Mouse (Mus musculus): ENCODE data around the gene Olfr1331. TPM values are rescaled to one million over a fixed set of nuclear protein-coding genes. Genes with fewer than 3 reads are reported as not detected.

Gene Olfr1331
- total RNA-seq (2014; rRNA removed), result not detected in 2 replicates
- polyA plus RNA-seq (2012; rRNA removed), result not detected in 2 replicates

- TF ChIP-seq POLR2A (IDR thresholded peaks at IDR 0.05; ENCODE audit: extremely low read depth, insufficient read depth, low read length), result no peak
- TF ChIP-seq CTCF (IDR thresholded peaks at IDR 0.05; ENCODE audit: low read depth, low read length), result no peak
- Histone ChIP-seq H3K79me2 (ENCODE audit: control insufficient read depth, insufficient read depth, low read length) (no peaks in the 10 kb centered on the region), H3K4me1 (ENCODE audit: control insufficient read depth, insufficient read depth, low read length) (no peaks in the 10 kb centered on the region), H3K27ac (replicated peaks; ENCODE audit: insufficient read depth, low read depth, low read length) (no peak within 1 kb of the TSS), H3K27me3 (ENCODE audit: control insufficient read depth, insufficient read depth, low read length) (no peaks in the 10 kb centered on the region), H3K9ac (ENCODE audit: low read depth, low read length) (no peak within 1 kb of the TSS), H3K4me3 (ENCODE audit: insufficient read depth, low read depth, low read length) (no peak within 1 kb of the TSS), H3K36me3 (ENCODE audit: control insufficient read depth, insufficient read depth, low read length) (no peaks in the 10 kb centered on the region)
- no peak for DNase-seq (ENCODE audit: extremely low read depth, low read depth, low spot score)
- 100% methylated on average over 1 of the region's 1 CpGs for WGBS
These were observed at the start of gene Olfr1331 for GRCm38 (mm10) chr4:118864349-118864748. Gene Olfr1331 (plus strand): TSS chr4:118864649.

DNA sequence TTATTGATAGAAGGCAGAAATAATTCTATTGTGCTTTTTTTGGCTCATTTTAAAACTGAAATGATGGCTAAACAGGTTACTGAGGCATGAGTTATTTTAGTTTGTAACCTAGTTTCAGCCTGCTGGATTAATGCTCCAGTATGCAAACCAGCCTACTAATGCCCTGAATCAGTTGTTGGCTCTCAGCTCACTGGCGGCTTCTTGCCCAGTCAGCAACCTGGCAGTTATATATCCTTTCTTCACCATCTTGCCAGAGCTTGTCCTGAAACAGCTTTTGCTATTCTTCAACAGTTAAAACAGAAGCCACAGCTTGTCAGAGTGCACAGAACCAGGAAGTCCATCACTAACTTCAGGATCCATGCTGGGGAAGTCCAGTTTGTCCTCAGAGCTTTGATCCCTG lies 45.5 kb upstream of the Olfr1331 start:
- no peaks in the 10 kb centered on the region for H3K36me3 ChIP-seq (ENCODE audit: control insufficient read depth, insufficient read depth, low read length)
- no peak for DNase-seq (ENCODE audit: extremely low read depth, low read depth, low spot score)
- no peaks in the 10 kb centered on the region for H3K79me2 ChIP-seq (ENCODE audit: control insufficient read depth, insufficient read depth, low read length)
- no peak overlapping the region for H3K9ac ChIP-seq (ENCODE audit: low read depth, low read length)
- no peak for TF ChIP-seq POLR2A (IDR thresholded peaks at IDR 0.05; ENCODE audit: extremely low read depth, insufficient read depth, low read length)
- no peak for TF ChIP-seq CTCF (IDR thresholded peaks at IDR 0.05; ENCODE audit: low read depth, low read length)
- no peak overlapping the region for H3K27ac ChIP-seq (replicated peaks; ENCODE audit: insufficient read depth, low read depth, low read length)
- WGBS, result 94% methylated on average over 1 of the region's 1 CpGs
- H3K4me3 ChIP-seq (ENCODE audit: insufficient read depth, low read depth, low read length), result no peak overlapping the region
- H3K27me3 ChIP-seq (ENCODE audit: control insufficient read depth, insufficient read depth, low read length), result no peaks in the 10 kb centered on the region
- H3K4me1 ChIP-seq (ENCODE audit: control insufficient read depth, insufficient read depth, low read length), result no peaks in the 10 kb centered on the region

GRCm38 (mm10) chr4:118836179-118836578 lies 28.3 kb upstream of the Olfr1331 start, which contains the start of gene Olfr1333:
Gene Olfr1333 (minus strand): TSS chr4:118836279.
- Histone ChIP-seq H3K9ac (ENCODE audit: low read depth, low read length) (no peak within 1 kb of the TSS), H3K4me1 (ENCODE audit: control insufficient read depth, insufficient read depth, low read length) (no peaks in the 10 kb centered on the region), H3K79me2 (ENCODE audit: control insufficient read depth, insufficient read depth, low read length) (no peaks in the 10 kb centered on the region), H3K27me3 (ENCODE audit: control insufficient read depth, insufficient read depth, low read length) (no peaks in the 10 kb centered on the region), H3K27ac (replicated peaks; ENCODE audit: insufficient read depth, low read depth, low read length) (no peak within 1 kb of the TSS), H3K4me3 (ENCODE audit: insufficient read depth, low read depth, low read length) (no peak within 1 kb of the TSS), H3K36me3 (ENCODE audit: control insufficient read depth, insufficient read depth, low read length) (no peaks in the 10 kb centered on the region)
- 86% methylated on average over 1 of the region's 1 CpGs for WGBS
- DNase-seq (ENCODE audit: extremely low read depth, low read depth, low spot score), result no peak
- TF ChIP-seq CTCF (IDR thresholded peaks at IDR 0.05; ENCODE audit: low read depth, low read length) (no peak), POLR2A (IDR thresholded peaks at IDR 0.05; ENCODE audit: extremely low read depth, insufficient read depth, low read length) (no peak)

GRCm38 (mm10) chr4:118861791-118862190 lies 2.7 kb upstream of the Olfr1331 start:
- no peaks in the 10 kb centered on the region for H3K27me3 ChIP-seq (ENCODE audit: control insufficient read depth, insufficient read depth, low read length)
- TF ChIP-seq CTCF (IDR thresholded peaks at IDR 0.05; ENCODE audit: low read depth, low read length) (no peak), POLR2A (IDR thresholded peaks at IDR 0.05; ENCODE audit: extremely low read depth, insufficient read depth, low read length) (no peak)
- H3K36me3 ChIP-seq (ENCODE audit: control insufficient read depth, insufficient read depth, low read length), result no peaks in the 10 kb centered on the region
- H3K4me1 ChIP-seq (ENCODE audit: control insufficient read depth, insufficient read depth, low read length), result no peaks in the 10 kb centered on the region
- no peaks in the 10 kb centered on the region for H3K79me2 ChIP-seq (ENCODE audit: control insufficient read depth, insufficient read depth, low read length)
- no peak overlapping the region for H3K27ac ChIP-seq (replicated peaks; ENCODE audit: insufficient read depth, low read depth, low read length)
- 80% methylated on average over 1 of the region's 1 CpGs for WGBS
- H3K4me3 ChIP-seq (ENCODE audit: insufficient read depth, low read depth, low read length), result no peak overlapping the region
- DNase-seq (ENCODE audit: extremely low read depth, low read depth, low spot score), result no peak
- H3K9ac ChIP-seq (ENCODE audit: low read depth, low read length), result no peak overlapping the region

- H3K4me1 ChIP-seq (ENCODE audit: control insufficient read depth, insufficient read depth, low read length), result no peaks in the 10 kb centered on the region
- H3K79me2 ChIP-seq (ENCODE audit: control insufficient read depth, insufficient read depth, low read length), result no peaks in the 10 kb centered on the region
- H3K27me3 ChIP-seq (ENCODE audit: control insufficient read depth, insufficient read depth, low read length), result no peaks in the 10 kb centered on the region
- 67% methylated on average over 4 of the region's 4 CpGs for WGBS
- no peak overlapping the region for H3K9ac ChIP-seq (ENCODE audit: low read depth, low read length)
- TF ChIP-seq POLR2A (IDR thresholded peaks at IDR 0.05; ENCODE audit: extremely low read depth, insufficient read depth, low read length) (no peak), CTCF (IDR thresholded peaks at IDR 0.05; ENCODE audit: low read depth, low read length) (no peak)
- no peaks in the 10 kb centered on the region for H3K36me3 ChIP-seq (ENCODE audit: control insufficient read depth, insufficient read depth, low read length)
- no peak overlapping the region for H3K27ac ChIP-seq (replicated peaks; ENCODE audit: insufficient read depth, low read depth, low read length)
- no peak for DNase-seq (ENCODE audit: extremely low read depth, low read depth, low spot score)
- no peak overlapping the region for H3K4me3 ChIP-seq (ENCODE audit: insufficient read depth, low read depth, low read length)
These were observed 1.7 kb upstream of the Olfr1331 start for GRCm38 (mm10) chr4:118862704-118863103.

DNA sequence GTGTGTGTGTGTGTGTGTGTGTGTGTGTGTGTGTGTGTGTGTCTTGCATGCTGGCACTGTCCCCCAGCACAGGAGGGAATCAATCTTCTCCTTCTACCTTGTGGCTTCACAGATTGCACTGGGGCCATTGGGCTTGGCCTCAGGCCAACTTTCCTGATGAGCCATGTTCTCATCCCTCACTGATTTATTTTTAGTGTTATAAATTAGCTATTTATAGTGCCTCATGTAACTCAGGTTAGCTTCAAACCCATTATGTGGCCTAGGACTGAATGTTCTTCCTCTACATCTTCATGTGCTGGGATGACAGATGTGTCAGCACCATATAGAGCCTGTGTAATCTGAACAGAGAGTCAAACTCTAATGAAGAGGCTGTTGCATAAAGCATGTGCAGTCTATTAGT lies 3.1 kb downstream of the Olfr1331 start:
- DNase-seq (ENCODE audit: extremely low read depth, low read depth, low spot score), result no peak
- TF ChIP-seq CTCF (IDR thresholded peaks at IDR 0.05; ENCODE audit: low read depth, low read length) (no peak), POLR2A (IDR thresholded peaks at IDR 0.05; ENCODE audit: extremely low read depth, insufficient read depth, low read length) (no peak)
- Histone ChIP-seq H3K4me3 (ENCODE audit: insufficient read depth, low read depth, low read length) (no peak overlapping the region), H3K79me2 (ENCODE audit: control insufficient read depth, insufficient read depth, low read length) (no peaks in the 10 kb centered on the region), H3K9ac (ENCODE audit: low read depth, low read length) (no peak overlapping the region), H3K27me3 (ENCODE audit: control insufficient read depth, insufficient read depth, low read length) (no peaks in the 10 kb centered on the region), H3K36me3 (ENCODE audit: control insufficient read depth, insufficient read depth, low read length) (no peaks in the 10 kb centered on the region), H3K27ac (replicated peaks; ENCODE audit: insufficient read depth, low read depth, low read length) (no peak overlapping the region), H3K4me1 (ENCODE audit: control insufficient read depth, insufficient read depth, low read length) (no peaks in the 10 kb centered on the region)

Measured in liver, adult 2 months (tissue).